Mouse (Mus musculus) regulatory T cell (primary cell): ENCODE measurements around the gene Nat8f2.
"Not testable (repeated sequence)": the region's sequence is repeated elsewhere in the genome, so short reads cannot be mapped to it uniquely, and the experiment has no call there.

ENCODE experiments used
- in situ Hi-C: fragments of 300-600 bp; cut with MboI, MseI; formaldehyde crosslinking; loops from one replicate; pipeline ENCODE4 v1.15.1; 2025; ENCODE audit warnings: high pct_unique_total_duplicates

Gene Nat8f2

DNA sequence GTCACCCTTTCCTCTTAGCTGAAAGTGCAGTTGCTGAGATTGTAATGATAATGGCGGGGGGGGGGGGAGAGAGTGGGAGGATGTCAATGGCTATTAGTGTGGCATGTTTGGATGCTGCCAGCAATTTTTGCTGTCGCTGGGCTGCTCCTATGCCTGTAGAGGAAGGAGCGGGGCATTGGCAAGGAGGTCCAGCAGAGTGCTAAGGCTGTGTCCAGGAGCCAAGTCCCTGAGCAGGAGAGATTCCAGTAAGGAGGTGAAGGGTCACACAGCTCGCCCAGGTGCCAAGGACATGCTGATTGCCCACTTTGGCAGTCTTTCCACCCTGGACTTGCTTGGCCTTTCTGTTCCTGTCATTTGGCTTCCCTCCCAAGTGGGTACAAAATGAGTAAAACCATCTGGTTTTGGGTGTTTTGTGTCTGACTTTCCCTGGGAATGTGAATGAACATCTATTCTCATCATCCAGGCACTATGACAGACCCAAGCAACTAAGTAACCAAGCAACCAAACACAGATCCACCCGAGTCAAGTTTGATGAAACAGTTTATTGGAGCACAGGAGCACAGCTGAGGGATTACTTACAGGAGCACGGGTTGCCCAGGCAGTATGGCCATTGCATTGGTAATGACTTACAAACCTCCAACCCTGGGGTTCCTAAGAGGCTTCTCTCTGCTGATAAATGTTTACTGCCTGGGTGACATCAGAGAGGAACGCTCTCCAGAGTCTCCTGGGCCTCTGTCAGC lies 3.9 kb downstream of the Nat8f2 start:
- in situ Hi-C loops = not testable (repeated sequence)

DNA sequence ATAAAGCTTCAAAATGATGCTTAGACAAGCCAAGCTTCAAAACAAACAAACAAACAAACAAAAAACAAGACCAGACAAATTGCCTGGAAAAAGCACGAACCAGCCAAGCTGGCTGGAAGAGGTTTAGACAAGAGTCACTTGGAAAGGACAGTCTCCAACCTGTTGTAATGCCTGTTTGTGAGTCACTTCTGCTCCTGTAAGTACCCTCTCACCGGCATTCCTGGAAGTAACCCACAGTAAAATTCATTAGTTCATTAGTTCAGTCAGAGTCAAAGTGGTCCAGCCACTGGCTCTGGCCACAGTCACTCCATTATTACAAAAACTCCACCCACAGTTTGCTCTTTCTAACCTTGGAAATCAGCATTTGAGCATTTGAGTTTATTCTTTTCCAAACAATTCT lies 5.1 kb downstream of the Nat8f2 start:
- in situ Hi-C loops = no loop called here

DNA sequence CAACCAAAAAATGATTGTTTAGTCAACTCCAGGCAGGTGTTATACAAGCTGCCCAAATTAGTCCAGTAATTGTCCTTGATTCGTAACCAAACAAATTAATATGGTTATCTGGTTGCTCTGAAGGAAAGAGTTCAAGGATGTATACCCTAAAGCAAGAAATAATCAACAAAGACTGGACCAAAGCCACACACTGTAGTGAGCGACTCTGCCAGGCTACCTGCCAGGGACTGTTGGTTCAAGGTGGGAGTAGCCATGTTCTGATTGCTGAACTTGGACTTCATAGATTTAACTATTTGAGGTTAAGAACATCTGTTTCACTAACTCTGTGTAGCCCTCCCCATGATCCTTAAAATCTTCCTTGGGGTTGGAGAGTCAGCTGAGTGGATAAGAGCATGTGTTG lies 5.8 kb downstream of the Nat8f2 start:
- in situ Hi-C loops = no loop called here

DNA sequence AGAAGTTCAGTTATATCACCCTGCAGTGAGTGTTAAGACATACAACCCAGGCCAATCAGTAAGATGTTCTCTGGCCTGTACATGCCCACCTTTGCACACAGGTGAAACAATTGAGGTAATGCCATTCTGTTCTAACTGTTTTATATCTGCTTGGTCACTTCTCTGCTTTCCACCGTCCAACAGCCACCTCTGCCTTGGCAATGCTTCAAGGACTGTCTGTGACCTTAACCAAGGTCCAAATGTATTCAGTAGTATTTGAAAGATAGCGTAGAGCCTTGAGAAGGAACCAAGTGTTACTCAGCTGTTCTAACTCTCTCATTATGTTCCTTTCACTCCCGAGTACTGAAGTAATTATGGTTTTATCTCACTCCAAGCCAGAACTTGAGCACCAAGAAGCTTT lies 6.4 kb downstream of the Nat8f2 start:
- in situ Hi-C loops = no loop called here

DNA sequence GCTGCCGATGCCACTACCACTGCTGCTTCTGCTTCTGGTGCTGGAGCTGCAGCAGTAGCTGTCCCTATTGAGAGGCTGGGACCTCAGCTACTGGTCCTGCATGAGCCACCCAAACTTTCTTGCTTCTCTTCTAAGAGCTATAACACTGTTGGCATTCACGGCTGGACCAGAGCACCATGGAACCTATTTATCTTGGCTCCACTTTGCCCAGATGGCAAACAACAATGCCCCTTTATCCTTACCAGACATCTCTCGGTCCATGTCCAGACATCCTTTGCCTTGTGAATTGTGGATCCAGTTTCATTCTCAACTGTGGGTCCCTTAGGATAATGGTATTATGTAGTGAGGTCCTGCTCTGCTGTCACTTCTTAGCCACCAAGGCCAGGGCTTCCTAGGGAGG lies 7.7 kb downstream of the Nat8f2 start:
- in situ Hi-C loops = no loop called here

DNA sequence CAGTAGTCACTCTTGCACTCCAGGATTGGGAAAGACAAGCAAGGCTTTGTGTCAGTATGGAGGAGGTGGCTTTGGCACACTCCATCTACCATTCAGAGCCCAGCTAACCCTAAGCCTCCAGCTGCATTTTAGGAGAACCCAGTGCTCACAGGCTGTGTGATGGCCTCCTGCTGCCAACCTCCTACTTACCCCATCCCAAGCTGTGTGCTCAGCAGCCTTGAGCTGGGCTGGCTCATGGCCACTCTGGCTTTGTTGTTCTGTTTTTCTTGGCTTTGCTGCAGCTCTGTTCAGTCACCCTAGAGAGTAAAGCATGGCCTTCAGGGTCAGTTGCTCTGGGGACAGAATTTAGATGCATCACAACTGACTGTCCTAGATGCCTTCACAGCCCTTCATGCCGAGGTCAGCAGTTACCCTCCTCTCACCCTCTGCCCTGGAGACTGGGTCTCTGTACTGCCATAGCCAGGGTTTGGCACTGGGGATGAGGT lies 12.7 kb downstream of the Nat8f2 start:
- in situ Hi-C loops = no loop called here

DNA sequence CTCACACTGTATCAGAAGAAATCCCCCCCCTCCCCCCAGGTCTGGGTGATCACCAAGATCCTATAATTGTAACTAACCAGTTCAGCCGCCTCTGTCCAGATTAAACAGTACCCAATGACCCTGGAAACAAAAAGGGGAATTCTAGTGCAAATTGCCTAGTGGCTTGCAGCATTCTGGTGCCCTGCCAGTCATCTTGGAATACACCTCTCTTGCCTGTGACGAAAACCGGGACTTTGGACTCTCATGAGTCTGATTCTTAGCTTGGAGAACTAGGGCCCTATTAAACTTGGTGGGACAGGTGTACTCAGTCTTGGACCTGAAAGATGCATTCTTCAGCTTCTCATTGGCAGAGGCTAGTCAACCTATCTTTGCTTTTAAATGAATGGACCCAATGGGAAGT lies 15.5 kb downstream of the Nat8f2 start:
- in situ Hi-C loops = no loop called here

DNA sequence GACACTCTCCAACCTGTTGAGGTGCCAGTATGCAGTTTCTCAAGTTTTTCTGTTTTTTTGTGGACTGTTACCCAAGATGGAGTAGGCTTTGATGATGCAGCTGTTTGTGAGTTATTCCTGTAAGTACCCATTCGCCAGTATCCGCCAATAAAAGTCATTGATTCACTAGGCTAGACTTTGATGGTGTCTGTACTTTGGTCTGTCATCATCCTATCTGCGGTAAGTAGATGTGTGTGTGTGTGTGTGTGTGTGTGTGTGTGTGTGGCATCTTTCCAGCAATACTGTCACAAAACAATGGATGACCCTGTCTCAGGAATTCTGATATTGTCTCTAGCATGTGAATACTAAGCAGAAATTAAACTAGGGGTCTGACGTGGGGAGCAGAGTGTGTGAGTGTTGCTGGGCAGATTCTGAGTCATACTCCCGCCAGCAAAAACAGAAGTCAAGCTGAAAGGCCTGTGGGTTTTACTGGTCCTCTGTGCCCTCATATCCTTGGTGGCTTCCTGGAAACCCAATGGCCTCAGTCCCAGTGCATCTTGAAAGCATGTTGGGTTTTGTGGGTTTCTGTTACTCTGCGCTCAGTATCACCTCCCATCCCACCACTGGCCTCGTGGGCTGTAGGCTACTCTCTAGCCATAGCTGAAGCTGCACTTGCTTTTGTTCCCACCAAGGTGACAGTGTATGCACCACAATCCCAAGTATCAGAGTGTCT lies 17.7 kb downstream of the Nat8f2 start:
- in situ Hi-C loops = no loop called here

DNA sequence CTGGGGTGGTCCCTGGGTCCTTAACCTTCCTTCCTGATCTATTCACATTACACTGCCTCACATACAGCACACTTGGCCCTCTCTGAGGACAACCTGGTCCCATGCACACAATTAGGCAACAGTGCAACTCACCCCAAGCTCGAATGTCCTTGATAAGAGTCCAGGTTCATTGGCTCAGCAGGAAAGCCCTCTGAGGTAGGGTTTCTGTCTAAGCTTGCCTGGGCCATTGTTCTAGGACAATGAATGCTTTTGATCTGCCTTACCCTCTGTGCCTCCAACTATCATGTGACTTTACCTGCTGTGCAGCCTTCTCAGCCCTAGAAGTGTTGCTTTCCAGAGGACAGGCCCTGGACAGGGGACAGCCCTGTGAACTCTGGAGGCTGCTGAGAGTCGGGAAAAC lies 19.7 kb downstream of the Nat8f2 start:
- in situ Hi-C loops = no loop called here

DNA sequence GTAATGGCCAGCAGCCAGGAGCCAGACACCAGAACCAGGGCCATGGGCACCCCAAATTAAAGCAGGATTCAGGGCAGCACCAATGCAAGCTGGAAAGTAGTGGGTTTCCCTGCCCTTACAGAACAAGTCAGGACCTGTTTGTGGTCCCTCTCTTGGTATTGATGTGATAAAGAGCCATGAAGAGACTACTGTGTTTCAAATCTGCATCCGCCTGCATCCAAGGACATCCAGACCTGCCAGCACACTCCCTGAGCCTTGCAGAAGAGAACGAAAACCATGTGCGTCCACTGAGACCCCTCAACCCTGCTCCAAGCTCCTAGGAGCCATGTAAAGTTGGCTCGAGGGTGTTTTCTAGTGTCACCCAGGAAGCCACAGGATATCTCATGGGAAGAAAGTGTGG lies 20.8 kb downstream of the Nat8f2 start:
- in situ Hi-C loops = no loop called here

DNA sequence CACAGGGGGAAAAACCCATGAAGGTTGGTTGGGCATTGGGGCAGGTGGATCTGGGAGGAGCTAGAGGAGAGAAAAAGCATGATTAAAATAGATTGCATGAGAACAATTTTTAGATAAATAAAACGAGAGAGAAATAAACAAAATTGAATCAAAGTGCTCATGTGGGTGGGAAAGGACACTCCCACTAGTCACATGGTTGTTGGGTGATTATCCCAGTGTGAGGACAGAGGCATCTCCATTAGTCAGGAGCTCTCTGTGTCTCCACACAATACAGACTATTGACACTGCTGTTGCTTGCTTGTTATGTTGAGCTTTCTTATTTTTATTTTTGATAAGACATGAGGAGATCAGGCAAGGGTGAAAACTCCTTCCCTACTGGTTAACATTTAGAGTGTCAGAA lies 22.0 kb downstream of the Nat8f2 start:
- in situ Hi-C loops = no loop called here

DNA sequence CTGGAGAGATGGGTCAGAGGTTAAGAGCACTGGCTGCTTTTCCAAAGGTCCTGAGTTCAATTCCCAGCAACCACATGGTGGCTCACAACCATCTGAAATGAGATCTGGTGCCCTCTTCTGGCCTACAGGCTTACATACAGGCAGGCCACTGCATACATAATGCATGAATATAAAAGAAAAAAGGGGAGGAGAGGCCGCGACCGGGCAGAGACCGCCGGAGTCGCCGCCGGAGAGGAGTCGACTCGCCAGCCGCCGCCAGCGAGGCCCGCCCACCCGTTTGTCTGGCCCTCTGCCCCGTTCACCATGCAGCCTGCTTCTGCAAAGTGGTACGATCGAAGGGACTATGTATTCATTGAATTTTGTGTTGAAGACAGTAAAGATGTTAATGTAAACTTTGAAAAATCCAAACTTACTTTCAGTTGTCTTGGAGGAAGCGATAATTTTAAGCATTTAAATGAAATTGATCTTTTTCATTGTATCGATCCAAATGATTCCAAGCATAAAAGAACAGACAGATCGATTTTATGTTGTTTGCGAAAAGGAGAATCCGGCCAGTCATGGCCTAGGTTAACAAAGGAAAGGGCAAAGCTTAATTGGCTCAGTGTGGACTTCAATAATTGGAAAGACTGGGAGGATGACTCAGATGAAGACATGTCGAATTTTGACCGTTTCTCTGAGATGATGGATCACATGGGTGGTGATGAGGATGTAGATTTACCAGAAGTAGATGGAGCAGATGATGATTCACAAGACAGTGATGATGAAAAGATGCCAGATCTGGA lies 25.1 kb downstream of the Nat8f2 start:
- in situ Hi-C loops = not testable (repeated sequence)

DNA sequence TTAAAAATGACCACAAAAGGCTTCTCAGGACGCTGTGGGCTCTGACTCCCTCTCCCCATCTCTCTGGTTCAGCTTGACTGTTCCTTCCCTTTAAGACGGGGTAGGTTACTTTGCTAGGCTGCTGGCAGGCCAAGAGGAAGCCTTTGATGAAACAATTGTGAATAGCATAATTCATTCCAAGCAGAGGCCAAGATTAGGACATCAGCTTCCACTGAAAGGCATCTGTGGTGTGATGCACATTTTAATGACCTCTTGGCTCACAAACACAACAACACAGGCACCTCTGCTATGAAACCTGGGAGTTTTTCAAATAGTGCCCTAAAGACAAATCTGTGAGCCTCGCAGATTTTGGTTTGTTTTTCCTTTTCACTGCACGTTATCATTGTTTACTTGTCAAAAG lies 29.0 kb downstream of the Nat8f2 start:
- in situ Hi-C loops = no loop called here

DNA sequence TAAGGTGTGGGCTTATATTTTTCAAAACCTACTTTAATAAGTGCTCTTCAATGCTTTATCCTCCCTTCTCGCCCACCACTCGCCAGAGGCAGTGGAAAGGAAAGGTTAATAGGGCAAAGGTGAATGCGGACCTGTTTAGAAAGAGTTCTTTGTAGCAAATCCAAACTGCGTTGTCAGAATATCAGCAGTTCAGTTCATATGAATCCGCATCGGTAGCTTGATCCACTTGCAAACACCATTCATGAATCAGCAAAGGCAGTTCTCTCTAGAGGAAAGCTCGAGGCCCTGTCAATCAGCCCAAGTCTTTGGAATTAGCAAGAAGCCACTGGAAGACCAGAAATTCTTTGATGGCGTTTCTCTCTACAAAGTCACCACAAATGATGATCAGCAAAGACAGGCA lies 30.3 kb downstream of the Nat8f2 start:
- in situ Hi-C loops = no loop called here

DNA sequence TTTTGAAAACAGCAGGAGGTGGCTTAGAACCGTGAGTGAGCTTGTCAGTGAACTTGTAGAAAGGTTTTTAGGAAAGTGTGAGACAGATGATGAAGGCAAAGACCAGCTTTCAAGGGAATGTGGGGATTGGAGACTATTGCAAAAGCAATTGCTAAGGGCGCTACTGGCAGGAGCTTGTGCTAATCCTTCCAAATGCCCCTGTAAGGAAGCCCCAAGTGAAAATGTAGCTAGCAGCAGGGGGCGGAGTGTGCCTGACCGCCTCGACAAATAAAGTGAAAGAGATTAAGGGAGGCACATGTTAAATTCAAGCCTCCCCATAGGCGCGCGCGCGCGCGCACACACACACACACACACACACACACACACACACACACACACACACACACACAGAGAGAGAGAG lies 31.7 kb downstream of the Nat8f2 start:
- in situ Hi-C loops = not testable (repeated sequence)

DNA sequence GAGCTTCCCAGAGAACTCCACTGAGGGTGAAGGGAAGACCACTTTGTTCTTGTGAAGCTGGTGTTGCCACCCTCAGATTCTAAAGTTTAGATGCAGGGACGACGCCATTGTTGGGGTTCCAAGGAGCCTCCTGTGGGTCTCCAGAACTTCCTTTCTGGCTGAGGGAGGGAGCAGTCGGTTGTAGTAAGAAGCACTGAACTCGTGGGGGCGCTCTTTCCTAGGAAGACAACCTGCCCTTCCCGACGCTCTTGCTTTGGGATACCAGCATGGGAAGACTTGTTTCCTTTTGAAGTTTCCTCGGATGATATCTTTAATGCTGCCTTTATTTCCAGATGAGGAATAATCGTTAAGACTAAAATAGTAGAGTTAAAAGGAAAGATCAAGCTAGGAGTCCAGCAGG lies 32.1 kb downstream of the Nat8f2 start:
- in situ Hi-C loops = not testable (repeated sequence)

DNA sequence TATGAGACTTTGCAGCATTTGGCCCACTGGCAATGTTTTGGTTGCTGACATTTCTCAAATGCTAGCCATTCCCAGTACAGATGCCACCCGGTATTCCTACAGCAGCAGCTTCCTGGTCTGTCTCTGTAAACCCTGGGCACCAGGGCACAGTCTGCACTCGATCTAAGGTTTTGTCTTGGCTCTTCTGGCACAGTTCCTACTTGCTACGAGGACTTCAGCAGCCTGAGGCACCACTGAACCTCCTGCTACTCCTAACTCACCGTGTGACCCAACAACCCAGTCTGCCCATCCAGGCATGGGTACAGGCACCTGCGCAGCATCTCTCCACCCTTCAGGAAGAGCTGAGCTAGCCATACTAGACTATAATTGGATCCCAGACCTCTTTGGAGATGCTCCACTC lies 32.9 kb downstream of the Nat8f2 start:
- in situ Hi-C loops = not testable (repeated sequence)

DNA sequence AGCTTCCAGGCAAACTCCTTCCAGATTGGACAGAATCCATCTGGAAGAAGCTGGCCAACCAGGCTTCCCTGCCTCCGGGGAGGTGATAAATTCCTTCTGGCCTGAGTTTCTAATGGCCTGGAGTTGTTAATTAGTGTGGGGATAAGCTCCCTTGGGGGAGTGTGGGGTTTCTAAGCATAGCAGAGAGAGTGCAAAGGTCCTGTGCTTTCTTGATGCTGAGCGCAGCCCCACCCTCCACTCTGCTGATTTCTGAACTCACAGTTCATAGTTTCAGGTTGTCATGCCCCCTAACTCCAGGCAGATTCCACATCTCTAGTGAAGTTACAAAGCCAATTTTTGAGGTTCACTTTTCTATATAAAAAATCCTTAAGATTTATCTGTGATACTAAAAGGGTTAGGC lies 33.9 kb downstream of the Nat8f2 start:
- in situ Hi-C loops = not testable (repeated sequence)

DNA sequence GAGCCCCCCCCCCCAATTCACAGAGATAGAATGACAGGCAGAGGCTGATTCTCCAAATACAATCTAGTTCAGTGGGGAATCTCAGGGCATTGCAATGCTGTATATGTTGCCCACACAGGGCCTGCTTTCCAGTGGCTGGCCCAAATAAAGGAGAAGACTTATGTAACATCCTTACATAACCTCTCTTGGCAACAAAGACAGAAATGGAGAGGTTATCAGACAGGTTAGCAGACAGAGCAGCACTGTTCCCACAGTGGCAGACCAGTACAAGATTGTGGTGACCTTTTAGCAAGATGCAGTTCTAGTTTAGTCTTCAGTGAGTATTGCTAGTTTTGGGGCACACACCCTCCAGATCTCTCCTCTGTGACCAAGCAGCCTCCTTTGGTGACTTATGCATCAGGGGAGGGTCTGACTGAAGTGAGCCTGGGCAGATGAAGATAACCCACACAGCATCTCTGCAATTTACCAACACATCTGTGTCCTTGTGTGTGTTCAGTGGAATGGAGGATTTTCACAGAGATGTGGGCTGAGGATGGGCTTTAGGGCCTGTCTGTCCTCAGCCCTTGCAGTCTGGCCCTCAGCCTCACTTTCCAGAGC lies 34.4 kb downstream of the Nat8f2 start:
- in situ Hi-C loops = not testable (repeated sequence)

DNA sequence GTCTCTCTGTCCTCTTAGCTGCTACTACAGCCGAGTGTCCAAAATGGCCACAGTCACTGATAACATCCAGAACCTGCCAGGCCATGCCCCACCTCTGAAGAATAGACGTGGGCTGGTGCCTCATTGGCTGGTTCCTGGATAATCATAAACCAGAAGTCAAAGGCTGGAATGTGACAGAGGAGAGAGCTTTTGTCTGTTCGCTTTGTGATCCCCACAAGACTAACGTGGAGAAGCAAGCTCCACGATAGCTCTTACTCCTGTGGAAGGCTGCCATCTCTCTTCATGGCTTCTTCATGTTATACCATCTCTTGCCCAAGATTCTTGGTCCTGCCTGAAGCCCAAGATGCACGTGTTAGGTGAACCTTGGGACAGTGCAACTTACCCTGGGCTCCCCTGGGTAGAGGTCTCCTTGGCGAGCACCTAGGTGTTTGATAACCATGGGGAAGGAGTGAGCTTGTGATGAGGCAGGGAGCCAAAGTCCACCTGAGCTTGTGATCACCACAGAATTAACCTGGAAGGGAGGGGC lies 37.1 kb downstream of the Nat8f2 start, which contains the start of gene Nat8:
Nat8 (minus strand) TSS at position 287 of the 526 bp plus-strand sequence.
- in situ Hi-C loops = no loop called here

DNA sequence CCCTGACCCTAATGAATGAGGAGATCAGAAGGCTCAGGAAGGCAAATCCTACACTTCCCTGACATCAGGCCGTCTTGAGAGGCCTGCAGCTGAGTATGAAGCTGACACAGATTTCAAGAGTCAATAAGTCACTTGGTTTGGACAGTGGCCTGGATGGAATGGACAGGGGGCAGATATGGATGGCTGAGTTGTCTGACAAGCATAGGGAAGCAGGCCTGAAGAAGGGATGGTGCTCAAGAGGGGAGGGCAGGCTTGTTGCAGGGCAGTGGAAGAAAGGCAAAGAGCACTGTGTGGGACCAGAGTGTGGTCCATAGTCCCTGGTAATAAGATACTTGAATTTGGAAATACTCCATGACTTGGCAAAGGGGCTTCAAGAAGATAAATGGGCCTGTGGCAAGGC lies 39.5 kb downstream of the Nat8f2 start:
- in situ Hi-C loops = no loop called here

DNA sequence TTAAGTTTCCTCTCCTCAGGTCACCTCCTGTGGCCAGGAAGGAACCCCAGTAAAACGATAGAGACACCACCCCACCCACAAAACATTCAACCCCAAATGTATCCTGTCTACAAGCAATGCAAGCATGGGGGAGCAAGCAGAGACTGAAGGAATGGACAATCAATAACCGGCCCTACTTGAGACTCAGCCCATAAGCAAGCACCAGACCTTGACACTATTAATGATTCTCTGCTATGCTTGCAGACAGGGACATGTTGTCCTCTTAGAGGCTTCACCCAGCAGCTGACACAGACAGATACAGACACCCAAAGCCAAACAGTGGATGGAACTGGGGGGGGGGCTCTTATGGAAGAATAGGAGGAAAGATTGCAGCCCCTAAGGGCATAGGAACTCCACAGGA lies 43.1 kb downstream of the Nat8f2 start:
- in situ Hi-C loops = no loop called here
